Mouse (Mus musculus) forebrain, postnatal 0 days (tissue): Measurements from ENCODE around the gene Kxd1. TPM values are rescaled to one million over a fixed set of nuclear protein-coding genes. Genes with fewer than 3 reads are reported as not detected.
A peak's percentile ranks its signal among the peaks of the same experiment; 100 is the strongest.

Source experiments
- ATAC-seq: fragments of 200-750 bp; cut with Nextera tagmentation; 2 replicates; pipeline ENCODE4 v1.8.0; 2017; ENCODE audit warnings: mild to moderate bottlenecking, moderate library complexity
- DNase-seq: peaks from one replicate; pipeline ENCODE4 v3.0.0-alpha.2; 2015
- H3K27ac ChIP-seq: fragments of 300-500 bp; sonication (generic); 2 replicates; pipeline ENCODE4 v1.5.1; 2014; ENCODE audit warnings: low read depth, mild to moderate bottlenecking, antibody characterized with exemption, low read length, moderate library complexity, mixed read lengths
- H3K27me3 ChIP-seq: fragments of 300-500 bp; sonication (generic); 2 replicates; pipeline ENCODE4 v1.6.1; 2014; ENCODE audit warnings: mild to moderate bottlenecking, low read length, mixed read lengths; ENCODE audit not compliant: insufficient read depth
- H3K36me3 ChIP-seq: fragments of 300-500 bp; sonication (generic); 2 replicates; pipeline ENCODE4 v1.6.1; 2014; ENCODE audit warnings: mild to moderate bottlenecking, moderate library complexity; ENCODE audit not compliant: insufficient read depth
- H3K4me1 ChIP-seq: fragments of 300-500 bp; sonication (generic); 2 replicates; pipeline ENCODE4 v1.6.1; 2014; ENCODE audit warnings: antibody characterized with exemption; ENCODE audit not compliant: insufficient read depth
- H3K4me2 ChIP-seq: fragments of 300-500 bp; sonication (generic); 2 replicates; pipeline ENCODE4 v1.6.1; 2014; ENCODE audit warnings: low read depth, mild to moderate bottlenecking, moderate library complexity
- H3K4me3 ChIP-seq: fragments of 300-500 bp; sonication (generic); 2 replicates; pipeline ENCODE4 v1.5.1; 2014; ENCODE audit warnings: low read depth, low read length, mixed read lengths
- H3K9ac ChIP-seq: fragments of 300-500 bp; sonication (generic); 2 replicates; pipeline ENCODE4 v1.6.1; 2014; ENCODE audit warnings: mild to moderate bottlenecking
- H3K9me3 ChIP-seq: fragments of 300-500 bp; sonication (generic); 2 replicates; pipeline ENCODE4 v1.6.1; 2016; ENCODE audit warnings: low read length
- CTCF ChIP-seq: sonication (generic); IDR thresholded peaks from 2 replicates; pipeline ENCODE4 v1.5.1; 2016; ENCODE audit warnings: antibody characterized with exemption, control low read depth, low read depth
- WGBS: fragments of 180-500 bp; shearing (Covaris S2); extraction: QIAGEN DNeasy Blood & Tissue Kit; methylation state at CpG from one replicate; pipeline ENCODE4 v1.1.7; 2014; 5-methylcytosine and 5-hydroxymethylcytosine counted together
- polyA plus RNA-seq: library from polyadenylated mRNA; unstranded; fragments of >200 nt; fragmentation: Nextera tagmentation; extraction: Ambion mirVana; gene quantifications from 2 replicates; pipeline ENCODE4 v1.2.1, GENCODE M21; 2015
- total RNA-seq: library from RNA; depleted of rRNA; stranded (reverse); fragments of >200 nt; gene quantifications from 2 replicates; pipeline ENCODE4 v1.2.3, GENCODE M21; 2014; rRNA removed

Gene Kxd1
- total and polyA plus RNA-seq, 2 experiments from 2014 or later: 43.5 to 51.6 TPM

- Histone ChIP-seq H3K4me3 (no peak overlapping the region), H3K36me3 (no peaks in the 10 kb centered on the region), H3K27me3 (no peaks in the 10 kb centered on the region), H3K9me3 (no peaks in the 10 kb centered on the region), H3K4me1 (no peaks in the 10 kb centered on the region), H3K9ac (no peak overlapping the region), H3K27ac (no peak overlapping the region), H3K4me2 (no peak overlapping the region)
- DNase-seq: no peak
- 90% methylated on average over 16 of the region's 16 CpGs for WGBS
- no peak for TF ChIP-seq CTCF
- no peak for ATAC-seq
These were observed 65.8 kb downstream of the Kxd1 start for GRCm38 (mm10) chr8:70461765-70462515.

GRCm38 (mm10) chr8:70460606-70461005 lies 67.2 kb downstream of the Kxd1 start:
- no peaks in the 10 kb centered on the region for H3K4me1 ChIP-seq
- no peaks in the 10 kb centered on the region for H3K27me3 ChIP-seq
- H3K36me3 ChIP-seq: no peaks in the 10 kb centered on the region
- H3K4me2 ChIP-seq: no peak overlapping the region
- H3K9ac ChIP-seq: no peak overlapping the region
- H3K9me3 ChIP-seq: no peaks in the 10 kb centered on the region
- no peak for ATAC-seq
- WGBS: 77% methylated on average over 9 of the region's 9 CpGs
- no peak overlapping the region for H3K27ac ChIP-seq
- TF ChIP-seq CTCF: no peak
- no peak overlapping the region for H3K4me3 ChIP-seq
- DNase-seq: no peak

- H3K27me3 ChIP-seq: no peaks in the 10 kb centered on the region
- no peak overlapping the region for H3K9ac ChIP-seq
- no peaks in the 10 kb centered on the region for H3K36me3 ChIP-seq
- H3K9me3 ChIP-seq: no peaks in the 10 kb centered on the region
- TF ChIP-seq CTCF: no peak
- ATAC-seq: no peak
- no peak overlapping the region for H3K4me3 ChIP-seq
- no peaks in the 10 kb centered on the region for H3K4me1 ChIP-seq
- no peak overlapping the region for H3K4me2 ChIP-seq
- no peak overlapping the region for H3K27ac ChIP-seq
- WGBS: 90% methylated on average over 5 of the region's 5 CpGs
- no peak for DNase-seq
These were observed 67.6 kb downstream of the Kxd1 start for GRCm38 (mm10) chr8:70460199-70460598.

- no peak overlapping the region for H3K9ac ChIP-seq
- H3K27me3 ChIP-seq: no peaks in the 10 kb centered on the region
- ATAC-seq (no peak), DNase-seq (no peak)
- H3K4me3 ChIP-seq: no peak overlapping the region
- no peak overlapping the region for H3K4me2 ChIP-seq
- no peaks in the 10 kb centered on the region for H3K9me3 ChIP-seq
- H3K27ac ChIP-seq: no peak overlapping the region
- 93% methylated on average over 2 of the region's 2 CpGs for WGBS
- H3K36me3 ChIP-seq: no peaks in the 10 kb centered on the region
- no peaks in the 10 kb centered on the region for H3K4me1 ChIP-seq
- TF ChIP-seq CTCF: 0 out of 2 replicates have a peak, but pooled peaks have one; percentile 18
These were observed 68.1 kb downstream of the Kxd1 start for GRCm38 (mm10) chr8:70459636-70460035.

GRCm38 (mm10) chr8:70458462-70458861 lies 69.3 kb downstream of the Kxd1 start:
- Histone ChIP-seq H3K4me2 (no peak overlapping the region), H3K9me3 (no peaks in the 10 kb centered on the region), H3K36me3 (no peaks in the 10 kb centered on the region), H3K27ac (no peak overlapping the region), H3K9ac (no peak overlapping the region), H3K4me1 (no peaks in the 10 kb centered on the region), H3K4me3 (no peak overlapping the region), H3K27me3 (no peaks in the 10 kb centered on the region)
- DNase-seq (no peak), ATAC-seq (no peak)
- no peak for TF ChIP-seq CTCF
- 87% methylated on average over 3 of the region's 3 CpGs for WGBS

Other genes starting within 250 kb of the Kxd1 start
- 27.2 and 34.7 TPM in 2 replicates for gene Homer3, start 245.1 kb downstream of the Kxd1 start, total RNA-seq
- 20.2 and 23.9 TPM in 2 replicates for gene Homer3, start 245.1 kb downstream of the Kxd1 start, polyA plus RNA-seq
- 46.6 and 49.3 TPM in 2 replicates for gene Ddx49, start 225.5 kb downstream of the Kxd1 start, total RNA-seq
- gene Ddx49, start 225.5 kb downstream of the Kxd1 start, polyA plus RNA-seq: 49.3 and 54.9 TPM in 2 replicates
- gene Cope, start 225.4 kb downstream of the Kxd1 start, total RNA-seq: 86.6 and 110 TPM in 2 replicates
- 259 and 296 TPM in 2 replicates for gene Cope, start 225.4 kb downstream of the Kxd1 start, polyA plus RNA-seq
- 52.5 and 58.4 TPM in 2 replicates for gene Cers1, start 212.2 kb downstream of the Kxd1 start, total RNA-seq
- 37.8 and 45.3 TPM in 2 replicates for gene Cers1, start 212.2 kb downstream of the Kxd1 start, polyA plus RNA-seq
- 8.1 and 9.3 TPM in 2 replicates for gene Gdf1, start 198.1 kb downstream of the Kxd1 start, total RNA-seq
- gene Gdf1, start 198.1 kb downstream of the Kxd1 start, polyA plus RNA-seq: 6.2 and 8.0 TPM in 2 replicates
- gene Upf1, start 174.7 kb downstream of the Kxd1 start, total RNA-seq: 28.1 and 38.7 TPM in 2 replicates
- gene Upf1, start 174.7 kb downstream of the Kxd1 start, polyA plus RNA-seq: 7.1 and 9.0 TPM in 2 replicates
- gene Comp, start 154.4 kb downstream of the Kxd1 start, total RNA-seq: 0.81 TPM in 1 of 2 replicates, not detected in the other
- 0.05 and 0.29 TPM in 2 replicates for gene Comp, start 154.4 kb downstream of the Kxd1 start, polyA plus RNA-seq
- 41.2 and 51.7 TPM in 2 replicates for gene Crtc1, start 88.4 kb downstream of the Kxd1 start, total RNA-seq
- gene Crtc1, start 88.4 kb downstream of the Kxd1 start, polyA plus RNA-seq: 43.8 and 52.9 TPM in 2 replicates
- 29.9 and 34.8 TPM in 2 replicates for gene Klhl26, start 51.0 kb downstream of the Kxd1 start, total RNA-seq
- gene Klhl26, start 51.0 kb downstream of the Kxd1 start, polyA plus RNA-seq: 30.8 and 35.3 TPM in 2 replicates
- gene Tmem59l, start 40.6 kb downstream of the Kxd1 start, total RNA-seq: 96.0 and 115 TPM in 2 replicates
- 147 and 150 TPM in 2 replicates for gene Tmem59l, start 40.6 kb downstream of the Kxd1 start, polyA plus RNA-seq
- 6.5 and 20.9 TPM in 2 replicates for gene Crlf1, start 34.8 kb downstream of the Kxd1 start, total RNA-seq
- 24.6 and 34.5 TPM in 2 replicates for gene Crlf1, start 34.8 kb downstream of the Kxd1 start, polyA plus RNA-seq
- gene Rex1bd, start 21.2 kb downstream of the Kxd1 start, total RNA-seq: 130 and 148 TPM in 2 replicates
- gene Rex1bd, start 21.2 kb downstream of the Kxd1 start, polyA plus RNA-seq: 200 and 247 TPM in 2 replicates
- 459 and 595 TPM in 2 replicates for gene Uba52, start 17.2 kb downstream of the Kxd1 start, total RNA-seq
- gene Uba52, start 17.2 kb downstream of the Kxd1 start, polyA plus RNA-seq: 808 and 1,035 TPM in 2 replicates
- gene Fkbp8, start 232 bp downstream of the Kxd1 start, total RNA-seq: 559 and 592 TPM in 2 replicates
- gene Fkbp8, start 232 bp downstream of the Kxd1 start, polyA plus RNA-seq: 385 and 426 TPM in 2 replicates
- 16.2 and 18.4 TPM in 2 replicates for gene Ell, start 11.5 kb upstream of the Kxd1 start, total RNA-seq
- gene Ell, start 11.5 kb upstream of the Kxd1 start, polyA plus RNA-seq: 9.7 and 11.0 TPM in 2 replicates
- 127 and 136 TPM in 2 replicates for gene Isyna1, start 66.4 kb upstream of the Kxd1 start, total RNA-seq
- gene Isyna1, start 66.4 kb upstream of the Kxd1 start, polyA plus RNA-seq: 93.3 and 106 TPM in 2 replicates
- gene Ssbp4, start 80.9 kb upstream of the Kxd1 start, total RNA-seq: 197 and 249 TPM in 2 replicates
- 204 and 221 TPM in 2 replicates for gene Ssbp4, start 80.9 kb upstream of the Kxd1 start, polyA plus RNA-seq
- 1.4 and 2.8 TPM in 2 replicates for gene Lrrc25, start 88.2 kb upstream of the Kxd1 start, total RNA-seq
- gene Lrrc25, start 88.2 kb upstream of the Kxd1 start, polyA plus RNA-seq: 1.2 TPM in 2 replicates
- gene Gdf15, start 104.5 kb upstream of the Kxd1 start, total RNA-seq: 0.90 TPM in 1 of 2 replicates, not detected in the other
- 0.18 and 0.26 TPM in 2 replicates for gene Gdf15, start 104.5 kb upstream of the Kxd1 start, polyA plus RNA-seq
- 22.1 and 23.8 TPM in 2 replicates for gene Pgpep1, start 132.4 kb upstream of the Kxd1 start, total RNA-seq
- 22.1 and 26.1 TPM in 2 replicates for gene Pgpep1, start 132.4 kb upstream of the Kxd1 start, polyA plus RNA-seq
- gene Lsm4, start 145.3 kb upstream of the Kxd1 start, total RNA-seq: 93.7 and 140 TPM in 2 replicates
- 177 and 231 TPM in 2 replicates for gene Lsm4, start 145.3 kb upstream of the Kxd1 start, polyA plus RNA-seq
- gene Jund, start 171.0 kb upstream of the Kxd1 start, total RNA-seq: 333 and 392 TPM in 2 replicates
- gene Jund, start 171.0 kb upstream of the Kxd1 start, polyA plus RNA-seq: 108 and 114 TPM in 2 replicates
- gene Iqcn, start 175.5 kb upstream of the Kxd1 start, total RNA-seq: 0.33 TPM in 1 of 2 replicates, not detected in the other
- gene Iqcn, start 175.5 kb upstream of the Kxd1 start, polyA plus RNA-seq: 0.03 and 0.08 TPM in 2 replicates
- gene Gm3336, start 190.6 kb upstream of the Kxd1 start, total RNA-seq: not detected in 2 replicates
- gene Gm3336, start 190.6 kb upstream of the Kxd1 start, polyA plus RNA-seq: not detected in 2 replicates
- gene Pde4c, start 195.8 kb upstream of the Kxd1 start, total RNA-seq: 0.48 and 0.62 TPM in 2 replicates
- 0.10 and 0.23 TPM in 2 replicates for gene Pde4c, start 195.8 kb upstream of the Kxd1 start, polyA plus RNA-seq
- 450 and 499 TPM in 2 replicates for gene Rab3a, start 226.7 kb upstream of the Kxd1 start, total RNA-seq
- gene Rab3a, start 226.7 kb upstream of the Kxd1 start, polyA plus RNA-seq: 632 and 673 TPM in 2 replicates
- 33.7 and 39.9 TPM in 2 replicates for gene Mpv17l2, start 233.0 kb upstream of the Kxd1 start, total RNA-seq
- gene Mpv17l2, start 233.0 kb upstream of the Kxd1 start, polyA plus RNA-seq: 60.4 and 61.9 TPM in 2 replicates
- gene Pik3r2, start 248.8 kb upstream of the Kxd1 start, total RNA-seq: 160 and 170 TPM in 2 replicates
- 147 and 153 TPM in 2 replicates for gene Pik3r2, start 248.8 kb upstream of the Kxd1 start, polyA plus RNA-seq